Mouse (Mus musculus) bone marrow, adult 2 months (tissue): ENCODE measurements around the gene Hivep3.

ENCODE experiments used
- CTCF ChIP-seq: fragments of 200-500 bp; IDR thresholded peaks from 2 replicates; pipeline ENCODE4 v1.5.1; 2011; ENCODE audit warnings: low read length, control low read depth; ENCODE audit not compliant: control insufficient read depth, insufficient read depth
- POLR2A ChIP-seq: fragments of 200-500 bp; IDR thresholded peaks from 2 replicates; pipeline ENCODE4 v1.6.1; 2011; ENCODE audit warnings: low read depth, mild to moderate bottlenecking, control low read depth, low read length, borderline replicate concordance; ENCODE audit not compliant: control insufficient read depth

- TF ChIP-seq CTCF (no peak), POLR2A (no peak)
These were observed 147.7 kb downstream of the Hivep3 start for GRCm38 (mm10) chr4:119881292-119881691.
